Mouse (Mus musculus): Measurements from ENCODE around the gene Fam57b. TPM values are rescaled to one million over a fixed set of nuclear protein-coding genes. Genes with fewer than 3 reads are reported as not detected.
A peak's percentile ranks its signal among the peaks of the same experiment; 100 is the strongest.

Gene Fam57b
- polyA plus RNA-seq, 1 experiment from 2014 or later: 0.29 TPM

DNA sequence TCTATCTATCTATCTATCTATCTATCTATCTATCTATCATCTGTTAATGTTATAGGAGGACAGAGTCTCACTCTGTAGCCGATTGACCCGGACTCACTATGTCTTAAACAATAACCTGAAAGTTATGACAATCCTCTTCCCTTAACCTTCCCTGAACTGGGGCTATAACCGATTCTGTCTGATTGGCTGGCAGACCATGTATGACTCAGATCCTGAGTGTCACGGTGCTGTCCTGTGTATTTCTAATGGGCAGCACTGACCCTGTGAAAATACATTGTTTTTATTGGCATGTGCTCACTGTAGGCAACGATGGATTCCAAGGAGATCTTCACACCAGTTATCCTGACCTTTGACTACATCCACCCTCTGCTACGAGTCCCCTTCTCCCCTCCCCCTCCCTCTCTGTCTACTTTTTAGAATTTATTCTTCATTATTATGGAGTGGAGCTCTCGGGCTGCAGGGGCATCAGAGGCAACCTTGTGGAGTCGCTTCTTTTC is 18.3 kb downstream of the Fam57b start:
- no peak overlapping the region for H3K4me3 ChIP-seq
- ATAC-seq (ENCODE audit: extremely low read depth, insufficient number of reproducible peaks, low FRiP score, low TSS enrichment): no peak
- H3K27ac ChIP-seq (replicated peaks): no peak overlapping the region
- no peaks in the 10 kb centered on the region for H3K36me3 ChIP-seq
- no peaks in the 10 kb centered on the region for H3K9me3 ChIP-seq
- 0 out of 2 replicates have a peak, but pooled peaks cover 3% of the 10 kb centered on the region for H3K27me3 ChIP-seq (replicated peaks)
- H3K9ac ChIP-seq: no peak overlapping the region
- H3K4me2 ChIP-seq: no peak overlapping the region
- no peaks in the 10 kb centered on the region for H3K4me1 ChIP-seq
- WGBS: 59% methylated on average over 8 of the region's 8 CpGs

DNA sequence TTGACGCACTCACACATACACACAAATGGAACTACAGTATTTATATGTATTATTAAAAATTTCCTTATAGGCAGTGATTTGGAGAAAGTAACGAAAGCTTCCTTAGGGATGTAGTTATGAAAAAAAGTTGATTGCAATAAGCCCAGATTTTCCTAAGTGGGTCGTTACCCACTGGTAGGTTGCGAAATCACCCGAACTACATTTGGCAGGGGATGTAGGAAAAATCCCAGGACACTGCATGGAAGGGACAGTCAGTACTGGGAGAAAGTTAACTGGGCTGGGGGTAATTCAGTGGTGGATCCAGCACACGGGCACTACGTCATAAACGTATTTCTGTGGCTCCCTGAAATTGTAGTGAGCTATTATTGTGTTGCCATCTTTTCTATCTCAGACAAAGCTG is 19.0 kb downstream of the Fam57b start:
- ATAC-seq (ENCODE audit: extremely low read depth, insufficient number of reproducible peaks, low FRiP score, low TSS enrichment): no peak
- H3K9ac ChIP-seq: no peak overlapping the region
- H3K4me1 ChIP-seq: no peaks in the 10 kb centered on the region
- 84% methylated on average over 8 of the region's 8 CpGs for WGBS
- H3K9me3 ChIP-seq: no peaks in the 10 kb centered on the region
- no peak overlapping the region for H3K4me3 ChIP-seq
- no peak overlapping the region for H3K27ac ChIP-seq (replicated peaks)
- no peaks in the 10 kb centered on the region for H3K36me3 ChIP-seq
- H3K27me3 ChIP-seq (replicated peaks): peaks cover 10% of the 10 kb centered on the region; the same call in 1 of the 2 replicates
- no peak overlapping the region for H3K4me2 ChIP-seq

DNA sequence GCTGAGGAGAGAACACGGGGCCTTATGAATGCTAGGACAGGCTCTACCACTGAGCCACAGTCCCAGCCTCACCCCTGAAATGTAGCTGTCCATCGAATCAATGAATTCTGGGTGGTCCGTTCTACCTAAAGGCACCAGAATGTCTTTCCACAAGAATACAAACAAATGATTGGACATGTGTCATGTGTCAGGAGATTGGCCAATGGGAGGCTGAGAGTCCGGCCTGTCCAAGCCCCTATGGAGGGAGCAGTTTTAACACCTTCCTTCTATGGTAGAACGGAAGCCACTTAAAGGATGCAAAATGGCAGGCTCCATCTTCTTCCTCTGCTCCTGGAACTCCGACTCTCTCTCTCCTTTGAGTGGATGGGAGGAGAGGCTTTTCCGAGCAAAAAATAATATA is 20.1 kb downstream of the Fam57b start:
- no peak for ATAC-seq (ENCODE audit: extremely low read depth, insufficient number of reproducible peaks, low FRiP score, low TSS enrichment)
- Histone ChIP-seq H3K4me1 (peaks cover 7% of the 10 kb centered on the region), H3K36me3 (no peaks in the 10 kb centered on the region), H3K9ac (no peak overlapping the region), H3K4me3 (no peak overlapping the region), H3K27ac (replicated peaks) (no peak overlapping the region), H3K27me3 (replicated peaks) (peaks cover 17% of the 10 kb centered on the region), H3K4me2 (no peak overlapping the region), H3K9me3 (no peaks in the 10 kb centered on the region)
- 84% methylated on average over 7 of the region's 7 CpGs for WGBS

DNA sequence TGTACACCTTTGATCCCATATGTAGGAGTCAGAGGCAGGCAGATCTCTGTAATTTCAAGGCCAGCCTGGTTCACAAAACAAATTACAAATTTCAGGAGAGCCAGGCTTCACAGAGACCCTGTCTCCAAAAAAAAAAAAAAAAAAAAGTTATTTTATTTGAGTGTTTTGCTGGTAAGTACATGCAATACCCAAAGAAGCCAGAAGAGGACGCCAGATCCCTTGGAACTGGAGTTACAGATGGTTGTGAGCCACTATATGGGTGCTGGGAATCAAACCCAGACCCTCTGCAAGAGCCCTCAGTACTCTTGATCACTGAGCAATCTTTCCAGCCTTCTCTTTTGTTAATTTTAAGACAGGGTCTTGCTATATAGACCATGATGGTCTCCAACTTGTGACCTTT is 21.4 kb downstream of the Fam57b start:
- Histone ChIP-seq H3K4me1 (peaks cover 16% of the 10 kb centered on the region), H3K9ac (no peak overlapping the region), H3K4me3 (no peak overlapping the region), H3K4me2 (no peak overlapping the region), H3K36me3 (no peaks in the 10 kb centered on the region), H3K27me3 (replicated peaks) (peaks cover 29% of the 10 kb centered on the region), H3K9me3 (no peaks in the 10 kb centered on the region), H3K27ac (replicated peaks) (no peak overlapping the region)
- ATAC-seq (ENCODE audit: extremely low read depth, insufficient number of reproducible peaks, low FRiP score, low TSS enrichment): no peak
- 20% methylated on average over 1 of the region's 1 CpGs for WGBS

DNA sequence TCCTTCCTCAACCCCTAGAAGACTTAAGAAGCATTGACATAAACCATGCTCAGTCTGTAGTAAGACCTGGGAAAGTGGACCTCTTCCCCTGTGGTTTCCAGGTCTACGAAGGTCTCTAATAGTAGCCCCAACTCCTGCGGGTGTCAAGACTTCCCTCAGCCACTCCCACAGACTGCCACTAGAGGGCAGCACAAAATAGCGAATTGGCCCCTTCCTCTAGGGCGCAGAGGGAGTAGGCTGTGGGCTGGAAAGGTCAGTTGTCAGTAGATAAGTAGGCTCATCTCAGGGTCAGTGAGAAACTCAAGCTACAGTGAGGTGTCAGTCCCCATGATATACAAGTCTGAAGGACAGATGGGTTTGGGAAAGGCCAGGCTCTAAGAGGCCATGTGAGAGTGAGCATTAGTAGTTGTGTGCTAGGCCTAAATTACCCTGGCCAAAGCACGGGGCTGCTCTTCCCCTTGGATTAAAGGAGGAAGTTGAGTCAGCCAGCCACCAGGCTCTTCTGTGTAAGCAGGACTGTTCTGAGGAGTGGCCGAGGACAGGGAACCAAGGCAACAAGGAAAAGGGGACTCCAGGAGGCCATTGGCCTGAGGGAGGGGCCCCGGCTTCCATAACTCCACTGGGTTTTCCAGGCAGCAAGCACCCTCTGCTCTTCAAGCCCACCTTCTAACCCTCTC is 24.5 kb downstream of the Fam57b start:
- H3K36me3 ChIP-seq: no peaks in the 10 kb centered on the region
- H3K4me1 ChIP-seq: peaks cover 16% of the 10 kb centered on the region
- no peak overlapping the region for H3K27ac ChIP-seq (replicated peaks)
- H3K9ac ChIP-seq: no peak overlapping the region
- no peak for ATAC-seq (ENCODE audit: extremely low read depth, insufficient number of reproducible peaks, low FRiP score, low TSS enrichment)
- no peak overlapping the region for H3K4me2 ChIP-seq
- peaks cover 60% of the 10 kb centered on the region for H3K27me3 ChIP-seq (replicated peaks)
- WGBS: 17% methylated on average over 7 of the region's 7 CpGs
- no peaks in the 10 kb centered on the region for H3K9me3 ChIP-seq
- H3K4me3 ChIP-seq: no peak overlapping the region

DNA sequence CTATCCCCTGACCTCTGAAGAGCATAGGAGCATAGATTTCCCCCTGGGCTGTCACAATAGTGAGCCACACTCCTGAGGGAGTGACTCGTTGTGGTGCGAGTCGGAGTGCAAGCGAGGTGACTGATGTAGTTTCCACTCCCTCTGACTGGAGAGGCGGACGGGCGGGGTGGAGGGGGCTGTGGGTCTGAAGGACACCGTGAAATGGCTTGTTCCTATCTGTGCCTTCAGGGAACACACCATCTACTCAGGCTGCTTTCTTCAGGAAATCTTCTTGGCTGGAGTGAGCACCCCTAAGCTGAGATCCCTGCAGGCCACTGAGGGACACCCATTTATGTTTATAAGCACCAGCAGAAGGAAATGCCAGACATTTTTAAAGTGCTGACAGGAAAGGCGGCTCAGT is 25.3 kb downstream of the Fam57b start:
- WGBS: 10% methylated on average over 9 of the region's 9 CpGs
- peak overlapping the region; percentile 39; the same call in 1 of the 2 replicates for H3K4me3 ChIP-seq
- H3K4me1 ChIP-seq: peaks cover 16% of the 10 kb centered on the region
- ATAC-seq (ENCODE audit: extremely low read depth, insufficient number of reproducible peaks, low FRiP score, low TSS enrichment): no peak
- peaks cover 67% of the 10 kb centered on the region for H3K27me3 ChIP-seq (replicated peaks)
- peak overlapping the region; percentile 65 for H3K4me2 ChIP-seq
- no peak overlapping the region for H3K27ac ChIP-seq (replicated peaks)
- no peaks in the 10 kb centered on the region for H3K36me3 ChIP-seq
- no peak overlapping the region; the same call in 1 of the 2 replicates for H3K9ac ChIP-seq
- H3K9me3 ChIP-seq: no peaks in the 10 kb centered on the region

DNA sequence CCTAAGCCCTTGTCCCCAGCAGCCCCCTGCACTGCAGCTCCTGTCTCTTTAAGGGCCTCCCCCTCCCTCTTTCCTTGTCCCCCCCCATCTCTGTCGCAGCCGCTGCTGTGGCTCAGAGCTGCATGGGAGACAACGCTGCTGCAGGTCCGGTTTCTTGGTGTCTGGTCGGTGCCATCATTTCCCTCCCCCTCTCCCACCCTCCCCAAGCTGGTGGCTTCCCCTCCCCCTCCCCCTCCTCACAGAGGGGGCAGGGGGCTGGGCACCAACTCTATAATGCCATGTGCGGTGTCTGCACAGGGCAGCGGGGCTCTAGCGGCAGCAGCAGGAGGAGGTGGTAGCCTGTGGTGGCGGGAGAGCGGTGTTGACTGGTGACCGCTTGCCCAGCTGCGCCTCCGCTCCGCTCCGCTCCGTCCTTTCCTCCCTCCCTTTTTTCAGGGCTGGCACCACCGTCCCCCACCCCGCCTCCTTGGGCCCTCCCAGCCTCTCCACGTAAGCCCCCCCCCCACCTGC is 25.8 kb downstream of the Fam57b start:
- Histone ChIP-seq H3K36me3 (no peaks in the 10 kb centered on the region), H3K4me2 (peak overlapping the region; percentile 65), H3K4me3 (peak overlapping the region; percentile 39), H3K9me3 (no peaks in the 10 kb centered on the region), H3K27ac (replicated peaks) (no peak overlapping the region), H3K27me3 (replicated peaks) (peaks cover 68% of the 10 kb centered on the region), H3K4me1 (peaks cover 16% of the 10 kb centered on the region), H3K9ac (peak overlapping the region; percentile 71)
- no peak for ATAC-seq (ENCODE audit: extremely low read depth, insufficient number of reproducible peaks, low FRiP score, low TSS enrichment)
- under 1% methylated on average over 16 of the region's 19 CpGs for WGBS

DNA sequence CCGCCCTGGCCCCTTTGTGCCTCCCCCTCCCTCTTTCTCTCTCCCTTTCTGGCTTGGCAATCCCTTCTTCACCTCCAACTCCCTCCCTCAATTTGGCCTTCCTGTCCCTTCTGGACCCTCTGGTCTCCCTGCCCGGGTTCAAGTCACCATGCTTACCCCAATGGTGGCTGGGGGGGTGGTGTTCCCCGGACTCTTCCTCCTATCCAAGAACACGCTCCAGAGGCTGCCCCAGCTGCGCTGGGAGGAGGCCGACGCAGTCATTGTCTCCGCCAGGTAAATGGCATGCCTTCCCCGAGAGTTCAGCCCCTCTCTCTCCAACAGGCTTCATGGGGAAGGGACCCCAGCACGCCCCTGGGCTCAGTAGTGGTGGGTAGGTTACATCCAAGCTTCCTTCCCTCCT is 26.5 kb downstream of the Fam57b start:
- no peaks in the 10 kb centered on the region for H3K9me3 ChIP-seq
- H3K36me3 ChIP-seq: no peaks in the 10 kb centered on the region
- ATAC-seq (ENCODE audit: extremely low read depth, insufficient number of reproducible peaks, low FRiP score, low TSS enrichment): no peak
- 14% methylated on average over 10 of the region's 10 CpGs for WGBS
- H3K27me3 ChIP-seq (replicated peaks): peaks cover 75% of the 10 kb centered on the region
- no peak overlapping the region for H3K4me2 ChIP-seq
- no peak overlapping the region for H3K9ac ChIP-seq
- H3K4me1 ChIP-seq: peaks cover 16% of the 10 kb centered on the region
- H3K4me3 ChIP-seq: no peak overlapping the region
- H3K27ac ChIP-seq (replicated peaks): no peak overlapping the region

DNA sequence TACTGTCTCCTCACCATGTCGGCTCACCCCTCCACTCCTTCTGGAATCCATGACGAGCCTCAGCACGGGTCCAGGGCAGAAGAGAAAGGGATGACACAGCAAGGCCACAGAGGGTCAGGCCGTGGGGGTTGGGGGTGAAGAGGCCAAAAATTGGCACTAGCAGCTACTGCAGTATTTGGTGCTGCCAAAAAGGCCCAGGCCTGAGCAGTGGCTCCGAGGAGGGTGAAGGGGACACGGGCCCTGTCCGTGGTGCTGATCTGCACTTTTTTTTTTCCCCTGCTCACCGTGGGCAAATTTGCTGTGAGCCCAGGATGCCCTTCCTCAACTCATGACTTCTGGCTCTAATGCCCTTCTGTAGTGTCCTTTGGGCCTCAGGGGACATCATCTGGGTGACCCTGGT is 27.9 kb downstream of the Fam57b start:
- Histone ChIP-seq H3K4me2 (no peak overlapping the region), H3K36me3 (no peaks in the 10 kb centered on the region), H3K27me3 (replicated peaks) (peaks cover 90% of the 10 kb centered on the region), H3K27ac (replicated peaks) (no peak overlapping the region), H3K4me1 (peaks cover 16% of the 10 kb centered on the region), H3K4me3 (no peak overlapping the region), H3K9me3 (no peaks in the 10 kb centered on the region), H3K9ac (no peak overlapping the region)
- ATAC-seq (ENCODE audit: extremely low read depth, insufficient number of reproducible peaks, low FRiP score, low TSS enrichment): no peak
- WGBS: 22% methylated on average over 8 of the region's 8 CpGs

DNA sequence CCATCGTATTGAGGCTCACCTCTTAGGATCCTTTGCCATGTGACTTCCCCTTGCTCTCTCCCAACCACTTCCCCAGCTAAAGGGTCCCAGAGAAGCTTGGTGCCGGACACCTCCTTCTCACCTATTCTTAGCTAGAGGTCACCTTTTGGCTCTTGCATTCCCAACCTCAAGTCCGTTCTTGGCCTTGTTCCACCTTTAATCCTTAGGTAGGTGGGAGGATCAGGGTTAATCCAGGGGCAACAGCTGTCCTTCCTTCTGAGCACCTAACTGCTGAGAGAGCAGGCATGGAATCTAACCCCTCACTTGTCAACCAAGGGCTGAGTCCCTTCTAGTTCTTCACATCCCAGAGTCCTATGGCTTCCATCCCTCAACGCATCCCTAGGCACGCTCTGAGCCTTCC is 28.5 kb downstream of the Fam57b start:
- Histone ChIP-seq H3K27me3 (replicated peaks) (peaks cover 91% of the 10 kb centered on the region), H3K4me1 (peaks cover 16% of the 10 kb centered on the region), H3K36me3 (no peaks in the 10 kb centered on the region), H3K9ac (no peak overlapping the region), H3K4me2 (no peak overlapping the region), H3K9me3 (no peaks in the 10 kb centered on the region), H3K4me3 (no peak overlapping the region), H3K27ac (replicated peaks) (no peak overlapping the region)
- no peak for ATAC-seq (ENCODE audit: extremely low read depth, insufficient number of reproducible peaks, low FRiP score, low TSS enrichment)
- 57% methylated on average over 5 of the region's 5 CpGs for WGBS

DNA sequence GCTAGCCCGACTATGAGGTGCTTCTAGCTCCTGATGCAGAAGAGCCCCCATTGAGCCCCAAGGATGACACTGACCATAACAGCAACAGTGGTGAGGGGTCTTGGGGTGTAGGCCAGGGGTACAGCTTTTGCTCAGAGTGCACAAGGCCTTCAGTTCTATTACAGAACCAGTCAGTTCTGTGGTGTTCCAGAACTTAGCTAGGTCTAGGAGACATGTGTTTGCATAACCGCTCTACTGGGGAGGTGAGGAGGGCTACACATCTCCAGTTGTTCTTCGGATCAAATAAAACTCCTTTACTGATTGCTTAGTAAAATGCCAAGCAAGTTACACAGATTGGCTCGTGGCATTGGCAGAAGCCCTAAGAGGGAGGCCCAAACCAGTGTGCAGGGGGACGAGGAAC is 34.1 kb downstream of the Fam57b start, which contains the start of gene 4930451I11Rik:
4930451I11Rik (minus strand) TSS at position 101 of the 400 bp plus-strand sequence.
- Histone ChIP-seq H3K4me2 (peak within 1 kb of the TSS; percentile 68), H3K4me1 (peaks cover 5% of the 10 kb centered on the region), H3K27me3 (replicated peaks) (peaks cover 57% of the 10 kb centered on the region), H3K9ac (peak within 1 kb of the TSS; percentile 65; the same call in 1 of the 2 replicates), H3K36me3 (no peaks in the 10 kb centered on the region), H3K9me3 (no peaks in the 10 kb centered on the region), H3K4me3 (peak within 1 kb of the TSS; percentile 45), H3K27ac (replicated peaks) (no peak within 1 kb of the TSS)
- WGBS: 50% methylated on average over 5 of the region's 5 CpGs
- ATAC-seq (ENCODE audit: extremely low read depth, insufficient number of reproducible peaks, low FRiP score, low TSS enrichment): no peak
